8 mouse cellular contexts compared by ENCODE assay signal in the genomic region with DNA sequence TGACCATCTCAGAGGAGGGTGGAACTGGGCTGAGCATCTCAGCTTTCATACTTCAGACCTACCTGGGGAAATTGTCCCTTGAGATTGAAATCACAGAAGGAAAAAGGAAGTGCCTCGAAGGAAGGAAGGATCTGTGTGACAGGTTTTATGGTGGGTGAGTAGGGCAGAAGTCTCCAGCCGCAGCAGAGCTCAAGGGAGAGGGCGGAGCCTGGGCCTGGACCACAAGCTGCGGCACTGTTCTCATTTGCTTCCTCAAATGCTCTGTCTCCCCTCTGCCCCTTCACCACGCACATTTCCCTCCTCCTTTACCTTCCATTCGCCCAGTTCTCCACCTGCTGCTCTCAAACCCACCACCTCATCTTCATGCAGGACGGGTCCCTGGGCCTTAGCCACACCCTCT. TPM values are rescaled to one million over a fixed set of nuclear protein-coding genes. Genes with fewer than 3 reads are reported as not detected.
DNase-seq lines count a peak whose midpoint lies in the region; ATAC-seq and TF ChIP-seq lines count a peak whose summit lies in the region.

No protein-coding gene starts in this region.

- no peak for TF ChIP-seq POLR2A in lung, adult 2 months (IDR thresholded peaks at IDR 0.05; ENCODE audit: borderline replicate concordance, extremely low read depth, low read depth, low read length)

- no peaks in the 10 kb centered on the region for H3K36me3 ChIP-seq in embryonic facial prominence, embryonic 10.5 days (replicated peaks)
- H3K36me3 ChIP-seq in liver, embryonic 16.5 days (ENCODE audit: control insufficient read depth, insufficient read depth), result no peaks in the 10 kb centered on the region

- peak overlapping the region; percentile 36; the same call in 1 of the 2 replicates for H3K4me2 ChIP-seq in liver, embryonic 16.5 days (ENCODE audit: low read depth, low read length)

- no peak overlapping the region for H3K9ac ChIP-seq in liver, embryonic 16.5 days (ENCODE audit: low read depth, low read length)

- 27% methylated on average over 7 of the region's 7 CpGs for WGBS in lung, adult 2 months
- 27% methylated on average over 7 of the region's 7 CpGs for WGBS in embryonic facial prominence, embryonic 10.5 days
- 16% methylated on average over 7 of the region's 7 CpGs for WGBS in liver, embryonic 16.5 days (ENCODE audit: insufficient replicate concordance)

- peaks cover 7% of the 10 kb centered on the region; the same call in 1 of the 2 replicates for H3K27me3 ChIP-seq in embryonic facial prominence, embryonic 10.5 days (replicated peaks; ENCODE audit: low read depth, poor library complexity, severe bottlenecking)
- H3K27me3 ChIP-seq in liver, embryonic 16.5 days (ENCODE audit: control insufficient read depth, insufficient read depth, low read depth, low read length), result no peaks in the 10 kb centered on the region

- no peaks in the 10 kb centered on the region for H3K9me3 ChIP-seq in embryonic facial prominence, embryonic 10.5 days
- H3K9me3 ChIP-seq in liver, embryonic 16.5 days (replicated peaks; ENCODE audit: control insufficient read depth, low read length), result no peaks in the 10 kb centered on the region

- peak overlapping the region; percentile 69 for H3K27ac ChIP-seq in embryonic facial prominence, embryonic 10.5 days (replicated peaks)
- no peak overlapping the region for H3K27ac ChIP-seq in liver, embryonic 16.5 days (ENCODE audit: low read length)

- ATAC-seq in liver, embryonic 16.5 days (ENCODE audit: low read depth), result no peak

- no peak for TF ChIP-seq CTCF in lung, adult 2 months (IDR thresholded peaks at IDR 0.05; ENCODE audit: insufficient read depth, low read length)

- H3K4me1 ChIP-seq in lung, adult 2 months (ENCODE audit: control insufficient read depth, insufficient read depth, low read length), result peaks cover 10% of the 10 kb centered on the region
- H3K4me1 ChIP-seq in embryonic facial prominence, embryonic 10.5 days, result peaks cover 35% of the 10 kb centered on the region
- peaks cover 3% of the 10 kb centered on the region for H3K4me1 ChIP-seq in liver, embryonic 16.5 days (ENCODE audit: control insufficient read depth, low read depth, low read length)

- DNase-seq in lung, adult 18-20 months, result peak; percentile 51 to 60
- no peak for DNase-seq in lung, adult 2 months
- no peak for DNase-seq in embryonic facial prominence, embryonic 10.5 days (ENCODE audit: low spot score)
- DNase-seq in spleen, postnatal 36 days (ENCODE audit: low spot score in 2 of 2), result peak; percentile 89 to 90
- no peak for DNase-seq in adipocyte (ENCODE audit: low spot score)
- no peak for DNase-seq in cerebellum, adult 11 months
- DNase-seq in c-Kit-positive CD71-positive TER-119-positive erythroid progenitor cells, embryonic 14.5 days (ENCODE audit: low spot score), result no peak

- no peak overlapping the region for H3K4me3 ChIP-seq in lung, adult 2 months (replicated peaks; ENCODE audit: extremely low read depth, low read depth, low read length)
- H3K4me3 ChIP-seq in embryonic facial prominence, embryonic 10.5 days, result no peak overlapping the region
- no peak overlapping the region for H3K4me3 ChIP-seq in liver, embryonic 16.5 days (ENCODE audit: low read depth, low read length)

RNA-seq across cellular contexts. Expression of a gene that starts 42.2 kb away (rescaled TPM):
- polyA plus RNA-seq in lung, adult 2 months (2012; rRNA removed), result 43.0 and 48.7 TPM in 2 replicates
- 22.0 and 23.2 TPM in 2 replicates for polyA plus RNA-seq in embryonic facial prominence, embryonic 10.5 days (2016; fragmentation: Nextera tagmentation; extraction: Ambion mirVana)
- polyA plus RNA-seq in liver, embryonic 16.5 days (2015; fragmentation: Nextera tagmentation; extraction: Ambion mirVana), result 7.2 and 7.9 TPM in 2 replicates

Comparison
In these comparisons a context has a peak if more than half of its experiments do, and no peak if none do; other contexts are left out.
1. DNase-seq: peak in lung, adult 18-20 months (2 of 2) and spleen, postnatal 36 days (2 of 2); none in lung, adult 2 months (single experiment), embryonic facial prominence, embryonic 10.5 days (single experiment), adipocyte (single experiment), cerebellum, adult 11 months (single experiment) and c-Kit-positive CD71-positive TER-119-positive erythroid progenitor cells, embryonic 14.5 days (single experiment).